Mouse (Mus musculus) liver, embryonic 14.5 days (tissue): ENCODE results near the gene Mms22l.

Source experiments
- CTCF ChIP-seq: IDR thresholded peaks from 2 replicates; pipeline ENCODE4 v1.5.1; 2016; ENCODE audit warnings: antibody characterized with exemption, low read depth, control low read depth
- EP300 ChIP-seq: IDR thresholded peaks from 2 replicates; pipeline ENCODE4 v1.6.1; 2016; ENCODE audit warnings: antibody characterized with exemption, low read depth

GRCm38 (mm10) chr4:24620005-24620404 lies 123.8 kb downstream of the Mms22l start:
- TF ChIP-seq EP300 (no peak), CTCF (no peak)
